Mouse (Mus musculus) stomach, postnatal 0 days (tissue): ENCODE results near the gene 1110051M20Rik. TPM values are rescaled to one million over a fixed set of nuclear protein-coding genes. Genes with fewer than 3 reads are reported as not detected.

Experiments used
- ATAC-seq: fragments of 200-750 bp; cut with Nextera tagmentation; 2 replicates; pipeline ENCODE4 v1.8.0; 2017; ENCODE audit not compliant: low FRiP score, low TSS enrichment
- DNase-seq: peaks from one replicate; pipeline ENCODE4 v3.0.0-alpha.2; 2016; ENCODE audit warnings: low spot score
- H3K27ac ChIP-seq: fragments of 300-500 bp; sonication (generic); replicated peaks from 2 replicates; pipeline ENCODE4 v1.5.1; 2014; ENCODE audit warnings: mild to moderate bottlenecking, control low read depth
- H3K27me3 ChIP-seq: fragments of 300-500 bp; sonication (generic); 2 replicates; pipeline ENCODE4 v1.6.1; 2014; ENCODE audit warnings: low read length; ENCODE audit not compliant: control insufficient read depth, insufficient read depth
- H3K36me3 ChIP-seq: fragments of 300-500 bp; sonication (generic); 2 replicates; pipeline ENCODE4 v1.6.1; 2014; ENCODE audit warnings: low read length, mixed read lengths; ENCODE audit not compliant: control insufficient read depth, insufficient read depth
- H3K4me1 ChIP-seq: fragments of 300-500 bp; sonication (generic); replicated peaks from 2 replicates; pipeline ENCODE4 v1.6.1; 2014; ENCODE audit warnings: antibody characterized with exemption; ENCODE audit not compliant: control insufficient read depth, insufficient read depth
- H3K4me2 ChIP-seq: fragments of 300-500 bp; sonication (generic); replicated peaks from 2 replicates; pipeline ENCODE4 v1.6.1; 2014; ENCODE audit warnings: low read depth, mild to moderate bottlenecking, control low read depth, moderate library complexity
- H3K4me3 ChIP-seq: fragments of 300-500 bp; sonication (generic); 2 replicates; pipeline ENCODE4 v1.5.1; 2014; ENCODE audit warnings: low read depth, low read length, control low read depth
- H3K9ac ChIP-seq: fragments of 300-500 bp; sonication (generic); 2 replicates; pipeline ENCODE4 v1.6.1; 2014; ENCODE audit warnings: mild to moderate bottlenecking, low read length, control low read depth, mixed read lengths
- H3K9me3 ChIP-seq: fragments of 300-500 bp; sonication (generic); 2 replicates; pipeline ENCODE4 v1.6.1; 2016; ENCODE audit warnings: low read length; ENCODE audit not compliant: control insufficient read depth
- CTCF ChIP-seq: IDR thresholded peaks from 2 replicates; pipeline ENCODE4 v1.5.1; 2016; ENCODE audit warnings: antibody characterized with exemption, low read depth, mild to moderate bottlenecking, moderate library complexity
- EP300 ChIP-seq: optimal IDR thresholded peaks from 2 replicates; pipeline ENCODE3; 2016; ENCODE audit warnings: antibody characterized with exemption
- WGBS: fragments of 180-500 bp; shearing (Covaris S2); extraction: QIAGEN DNeasy Blood & Tissue Kit; methylation state at CpG from one replicate; pipeline ENCODE4 v1.1.7; 2014; 5-methylcytosine and 5-hydroxymethylcytosine counted together
- polyA plus RNA-seq: library from polyadenylated mRNA; unstranded; fragments of >200 nt; fragmentation: Nextera tagmentation; extraction: Ambion mirVana; gene quantifications from 2 replicates; pipeline ENCODE4 v1.2.1, GENCODE M21; 2015

The 1110051M20Rik gene
- polyA plus RNA-seq, 1 experiment from 2014 or later = 20.3 TPM

GRCm38 (mm10) chr2:91456491-91457100 is 12.1 kb upstream of the 1110051M20Rik start:
- H3K4me3 ChIP-seq = peak overlapping the region; percentile 80
- H3K4me2 ChIP-seq = peak overlapping the region; percentile 97
- TF ChIP-seq EP300 = no peak
- no peak for TF ChIP-seq CTCF
- no peaks in the 10 kb centered on the region for H3K4me1 ChIP-seq
- ATAC-seq (no peak), DNase-seq (no peak)
- no peaks in the 10 kb centered on the region for H3K27me3 ChIP-seq
- no peaks in the 10 kb centered on the region for H3K36me3 ChIP-seq
- H3K27ac ChIP-seq = peak overlapping the region; percentile 92
- H3K9ac ChIP-seq = peak overlapping the region; percentile 92; the same call in 1 of the 2 replicates
- WGBS = 42% methylated on average over 9 of the region's 9 CpGs
- no peaks in the 10 kb centered on the region for H3K9me3 ChIP-seq

GRCm38 (mm10) chr2:91455826-91456225 is 11.3 kb upstream of the 1110051M20Rik start:
- Histone ChIP-seq H3K4me1 (no peaks in the 10 kb centered on the region), H3K36me3 (no peaks in the 10 kb centered on the region), H3K4me3 (no peak overlapping the region), H3K27me3 (no peaks in the 10 kb centered on the region), H3K9ac (no peak overlapping the region), H3K4me2 (no peak overlapping the region), H3K27ac (no peak overlapping the region), H3K9me3 (no peaks in the 10 kb centered on the region)
- WGBS = 5% methylated on average over 4 of the region's 4 CpGs
- no peak for ATAC-seq
- no peak for DNase-seq
- TF ChIP-seq EP300 (no peak), CTCF (peak; percentile 89)

- TF ChIP-seq CTCF (no peak), EP300 (no peak)
- H3K4me2 ChIP-seq = no peak overlapping the region
- H3K4me3 ChIP-seq = no peak overlapping the region
- no peaks in the 10 kb centered on the region for H3K4me1 ChIP-seq
- no peak overlapping the region for H3K27ac ChIP-seq
- ATAC-seq (no peak), DNase-seq (no peak)
- no peaks in the 10 kb centered on the region for H3K9me3 ChIP-seq
- no peak overlapping the region for H3K9ac ChIP-seq
- no peaks in the 10 kb centered on the region for H3K27me3 ChIP-seq
- H3K36me3 ChIP-seq = no peaks in the 10 kb centered on the region
- WGBS = 88% methylated on average over 3 of the region's 3 CpGs
Observed at GRCm38 (mm10) chr2:91454434-91454833, 9.9 kb upstream of the 1110051M20Rik start.

- TF ChIP-seq CTCF (peak; percentile 24; the same call in 1 of the 2 replicates), EP300 (no peak)
- Histone ChIP-seq H3K4me3 (no peak overlapping the region), H3K9me3 (no peaks in the 10 kb centered on the region), H3K27ac (no peak overlapping the region), H3K4me1 (no peaks in the 10 kb centered on the region), H3K36me3 (no peaks in the 10 kb centered on the region), H3K9ac (no peak overlapping the region), H3K27me3 (no peaks in the 10 kb centered on the region), H3K4me2 (no peak overlapping the region)
- 68% methylated on average over 9 of the region's 9 CpGs for WGBS
- no peak for DNase-seq
- ATAC-seq = no peak
Observed at GRCm38 (mm10) chr2:91453231-91454075, 8.9 kb upstream of the 1110051M20Rik start.

GRCm38 (mm10) chr2:91452658-91453057 is 8.2 kb upstream of the 1110051M20Rik start:
- peak; percentile 33; the same call in 1 of the 2 replicates for ATAC-seq
- no peaks in the 10 kb centered on the region for H3K4me1 ChIP-seq

GRCm38 (mm10) chr2:91450316-91450715 is 5.8 kb upstream of the 1110051M20Rik start:
- H3K9me3 ChIP-seq = no peaks in the 10 kb centered on the region
- H3K9ac ChIP-seq = no peak overlapping the region
- TF ChIP-seq CTCF = no peak
- TF ChIP-seq EP300 = no peak
- no peak overlapping the region for H3K4me3 ChIP-seq
- H3K36me3 ChIP-seq = no peaks in the 10 kb centered on the region
- no peaks in the 10 kb centered on the region for H3K27me3 ChIP-seq
- H3K4me1 ChIP-seq = no peaks in the 10 kb centered on the region
- no peak overlapping the region for H3K27ac ChIP-seq
- DNase-seq (no peak), ATAC-seq (peak; percentile 36; the same call in 1 of the 2 replicates)
- 43% methylated on average over 9 of the region's 9 CpGs for WGBS
- H3K4me2 ChIP-seq = no peak overlapping the region

More at GRCm38 (mm10) chr2:91452658-91453057, 8.2 kb upstream of the 1110051M20Rik start:
- Histone ChIP-seq H3K4me2 (peak overlapping the region; percentile 3; the same call in 1 of the 2 replicates), H3K9me3 (no peaks in the 10 kb centered on the region), H3K27ac (no peak overlapping the region), H3K4me3 (no peak overlapping the region), H3K9ac (no peak overlapping the region), H3K36me3 (no peaks in the 10 kb centered on the region), H3K27me3 (no peaks in the 10 kb centered on the region)
- DNase-seq = peak; percentile 44
- WGBS = 29% methylated on average over 8 of the region's 8 CpGs
- TF ChIP-seq EP300 = no peak
- no peak for TF ChIP-seq CTCF
